Mouse (Mus musculus): ENCODE measurements around the gene Mdga1. TPM values are rescaled to one million over a fixed set of nuclear protein-coding genes. Genes with fewer than 3 reads are reported as not detected.

Mdga1 gene
- polyA plus RNA-seq, 1 experiment: 1.4 TPM

GRCm38 (mm10) chr17:29928751-29929237 lies 41.1 kb downstream of the Mdga1 start:
- peak; percentile 88 for DNase-seq (ENCODE audit: low read depth, low spot score)

DNA sequence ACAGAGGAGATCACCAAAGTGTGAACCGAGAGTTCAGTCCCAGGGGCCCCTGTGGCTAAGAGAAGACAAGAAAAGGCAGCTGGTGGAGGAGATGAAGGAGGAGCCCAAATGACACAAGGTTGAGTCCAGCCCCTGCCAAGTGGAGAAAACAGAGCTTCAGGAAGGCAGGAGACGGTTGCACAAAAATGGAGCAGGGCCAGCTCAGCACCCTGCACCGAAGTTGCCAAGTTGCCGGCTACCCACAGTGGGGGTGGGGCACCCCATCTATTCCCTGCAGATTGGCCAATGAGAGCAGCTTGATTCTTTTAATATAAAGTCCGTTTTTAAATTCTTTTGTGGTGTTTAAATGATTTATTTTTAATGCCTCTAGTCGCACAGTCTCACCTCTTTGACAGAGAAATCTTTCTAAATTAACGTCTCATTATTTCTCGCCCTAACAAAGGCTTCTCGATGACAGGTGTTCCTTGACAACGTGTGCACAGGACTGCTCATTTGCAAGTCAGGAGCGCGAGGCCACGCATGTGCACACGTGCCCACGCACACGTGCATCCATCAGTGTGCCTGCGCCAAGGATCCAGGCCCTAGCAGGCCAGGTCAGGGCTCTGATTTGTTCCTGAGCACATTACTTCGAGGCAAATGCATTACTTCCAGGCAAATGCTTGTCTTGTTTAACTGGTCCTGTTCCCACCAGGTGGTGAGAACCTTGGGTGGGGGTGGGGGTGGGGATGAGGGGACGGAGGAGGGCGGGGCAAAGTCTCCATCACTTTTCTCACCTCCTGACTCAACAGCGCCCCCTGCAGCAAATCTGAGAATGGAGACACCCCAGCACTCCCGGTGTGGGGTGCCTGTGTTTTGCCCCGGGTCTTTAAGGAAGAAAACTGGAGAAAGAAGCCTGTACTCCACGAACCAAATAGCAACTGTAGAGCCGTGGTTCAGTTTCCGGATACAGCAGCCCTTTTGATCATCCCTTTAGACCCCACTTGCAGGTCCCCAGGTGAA lies 44.0 kb downstream of the Mdga1 start:
- DNase-seq (ENCODE audit: low read depth, low spot score): no peak
- 77% methylated on average over 26 of the region's 26 CpGs for WGBS

More at GRCm38 (mm10) chr17:29928751-29929237, 41.1 kb downstream of the Mdga1 start:
- 21% methylated on average over 16 of the region's 16 CpGs for WGBS

- no peak for DNase-seq (ENCODE audit: low read depth, low spot score)
- WGBS: 89% methylated on average over 6 of the region's 6 CpGs
These were observed 49.8 kb downstream of the Mdga1 start for GRCm38 (mm10) chr17:29920089-29920488.

DNA sequence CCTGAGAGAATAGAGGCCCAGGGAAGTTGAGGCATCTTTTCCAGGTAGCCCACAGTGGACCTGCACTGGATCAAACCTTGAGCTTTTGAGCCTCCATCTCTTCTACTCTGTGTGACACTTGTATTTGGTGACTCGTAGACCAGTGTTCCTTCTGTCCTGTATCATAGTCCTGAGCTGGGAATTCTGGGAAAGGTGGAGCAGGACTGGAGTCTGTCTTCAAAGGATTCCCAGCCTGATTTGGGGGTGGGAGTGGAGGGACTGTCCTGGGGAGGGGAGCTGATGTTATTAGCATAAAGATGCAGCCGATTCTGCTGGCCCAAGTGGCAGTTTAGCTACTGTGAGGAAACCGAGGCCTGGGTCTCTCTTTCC lies 50.4 kb downstream of the Mdga1 start:
- WGBS: 88% methylated on average over 3 of the region's 3 CpGs
- DNase-seq (ENCODE audit: low read depth, low spot score): no peak

DNA sequence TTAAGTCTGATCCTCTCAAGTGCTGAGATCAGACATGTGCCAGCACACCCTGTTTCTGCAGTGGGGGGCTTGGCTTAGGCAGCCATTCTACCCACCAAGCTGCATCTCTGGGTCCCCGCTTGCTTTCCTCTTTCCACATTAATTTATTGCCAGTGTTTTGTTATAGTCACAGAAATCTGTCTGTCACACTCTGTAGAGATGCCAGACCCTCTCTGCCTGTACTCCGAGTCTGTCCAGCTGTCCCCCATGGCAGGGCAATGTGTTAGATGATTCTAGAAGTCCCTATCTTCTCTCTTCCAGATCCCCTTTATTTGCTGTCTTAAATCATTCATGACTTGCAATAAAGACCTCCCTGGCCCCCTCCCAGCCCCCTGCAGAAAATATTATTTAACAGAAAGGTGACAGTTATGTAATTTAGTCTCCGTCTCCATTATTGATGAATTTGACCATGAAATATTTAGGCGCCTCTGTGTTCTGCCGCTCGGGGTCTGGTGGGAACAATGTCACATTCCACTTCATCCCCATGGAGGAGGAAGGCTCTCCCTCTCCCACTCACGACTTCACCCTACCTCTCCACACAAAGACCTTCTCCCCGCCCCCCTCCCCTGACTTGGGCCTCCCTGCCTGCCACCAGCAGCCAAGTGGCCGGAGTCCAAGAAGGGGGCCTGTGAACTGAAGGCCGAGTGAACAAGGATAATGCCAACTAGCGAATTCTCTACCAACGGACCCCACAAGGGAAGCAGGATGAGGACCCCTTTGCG lies 50.9 kb downstream of the Mdga1 start:
- WGBS: 87% methylated on average over 13 of the region's 13 CpGs
- no peak for DNase-seq (ENCODE audit: low read depth, low spot score)

DNA sequence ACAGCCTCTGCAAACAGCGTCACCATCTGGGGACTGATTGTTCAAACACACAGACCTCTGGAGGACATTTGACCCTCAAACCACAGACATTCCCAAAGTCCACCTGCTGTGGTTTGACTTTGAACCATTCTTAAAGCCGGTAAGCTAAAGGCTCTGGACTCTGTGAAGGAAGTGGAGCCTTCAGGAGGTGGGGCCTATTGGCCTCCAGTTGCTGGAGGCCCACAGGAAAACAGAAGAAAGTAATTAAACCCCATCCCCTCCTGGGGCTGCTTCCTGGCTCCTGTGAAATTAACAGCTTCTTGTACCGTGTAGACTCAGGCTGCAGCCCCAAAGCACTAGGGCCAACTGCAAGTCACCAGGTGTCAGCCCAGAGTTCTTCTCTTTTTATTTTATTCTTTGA lies 52.9 kb downstream of the Mdga1 start:
- 9% methylated on average over 3 of the region's 3 CpGs for WGBS
- DNase-seq (ENCODE audit: low read depth, low spot score): peak; percentile 27

DNA sequence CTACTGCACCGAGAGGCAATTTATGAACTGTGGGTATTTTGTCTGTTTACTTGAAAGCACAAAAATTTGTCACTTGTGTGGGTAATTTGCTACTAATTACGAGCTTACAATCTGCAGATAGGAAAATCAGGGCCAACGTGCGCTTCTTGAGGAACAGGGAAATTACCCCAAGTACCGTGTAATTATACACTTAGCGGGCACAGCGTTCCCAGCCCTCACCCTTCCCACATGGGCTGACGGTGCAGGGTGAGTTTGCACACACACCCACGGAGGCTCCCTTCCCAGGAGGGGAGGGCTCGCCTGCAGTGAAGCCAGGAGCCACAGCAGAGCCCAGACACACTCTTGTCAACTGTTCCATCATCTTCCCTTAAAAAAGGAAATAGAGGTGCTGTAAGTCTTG lies 54.1 kb downstream of the Mdga1 start:
- 40% methylated on average over 10 of the region's 10 CpGs for WGBS
- DNase-seq (ENCODE audit: low read depth, low spot score): no peak

GRCm38 (mm10) chr17:29913301-29913965 lies 56.5 kb downstream of the Mdga1 start:
- DNase-seq (ENCODE audit: low read depth, low spot score): no peak
- WGBS: 89% methylated on average over 16 of the region's 16 CpGs

GRCm38 (mm10) chr17:29912733-29913132 lies 57.2 kb downstream of the Mdga1 start:
- 47% methylated on average over 5 of the region's 5 CpGs for WGBS
- no peak for DNase-seq (ENCODE audit: low read depth, low spot score)

GRCm38 (mm10) chr17:29909031-29909430 lies 60.9 kb downstream of the Mdga1 start:
- no peak for DNase-seq (ENCODE audit: low read depth, low spot score)
- WGBS: 95% methylated on average over 7 of the region's 7 CpGs

DNA sequence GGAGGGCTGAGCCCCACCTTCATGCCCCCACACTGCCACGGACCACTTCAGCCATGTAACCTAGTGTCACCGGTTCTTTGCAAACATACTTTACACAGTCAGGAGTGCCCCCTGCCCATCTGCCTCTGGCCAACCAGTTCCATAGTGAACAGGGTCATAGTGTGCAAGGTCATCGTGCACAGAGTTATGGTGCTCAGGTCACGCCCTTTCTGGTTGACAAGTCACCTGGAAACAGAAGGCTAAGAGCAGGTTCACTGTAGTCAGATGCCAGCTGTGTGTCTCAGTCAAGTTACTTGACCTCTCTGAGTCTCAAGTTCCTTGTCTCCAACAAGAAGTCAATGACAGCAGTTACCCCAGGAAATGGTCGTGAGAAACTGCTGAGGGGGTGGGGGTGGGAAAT lies 65.2 kb downstream of the Mdga1 start:
- DNase-seq (ENCODE audit: low read depth, low spot score): no peak
- 60% methylated on average over 5 of the region's 5 CpGs for WGBS

- 41% methylated on average over 16 of the region's 16 CpGs for WGBS
- no peak for DNase-seq (ENCODE audit: low read depth, low spot score)
These were observed 67.3 kb downstream of the Mdga1 start for GRCm38 (mm10) chr17:29902406-29903155.

- 80% methylated on average over 5 of the region's 5 CpGs for WGBS
- DNase-seq (ENCODE audit: low read depth, low spot score): no peak
These were observed 69.6 kb downstream of the Mdga1 start for GRCm38 (mm10) chr17:29900289-29900688.

GRCm38 (mm10) chr17:29896181-29897054 lies 73.5 kb downstream of the Mdga1 start:
- WGBS: 25% methylated on average over 7 of the region's 7 CpGs

DNA sequence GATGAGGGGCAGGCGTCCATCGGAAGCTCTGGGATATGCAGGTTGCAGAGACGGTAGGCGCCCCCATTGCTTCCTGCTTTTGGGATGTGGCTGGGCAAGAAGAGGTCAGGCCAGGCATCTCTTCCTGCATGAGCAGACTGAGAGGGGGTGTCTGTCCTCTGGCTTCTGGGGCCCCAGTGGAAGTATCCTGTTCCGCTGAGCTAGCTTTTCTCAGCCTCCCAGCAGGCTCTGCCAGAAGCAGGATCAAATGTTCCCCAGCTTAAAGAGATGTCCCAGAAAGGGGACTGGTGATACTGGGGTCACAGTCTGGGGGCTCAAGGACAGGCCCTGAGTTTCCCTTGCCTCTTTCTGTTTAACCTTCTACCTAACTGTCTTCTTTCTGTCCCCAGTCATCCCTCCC lies 74.3 kb downstream of the Mdga1 start:
- WGBS: 90% methylated on average over 5 of the region's 5 CpGs
- no peak for DNase-seq (ENCODE audit: low read depth, low spot score)

More at GRCm38 (mm10) chr17:29896181-29897054, 73.5 kb downstream of the Mdga1 start:
- DNase-seq (ENCODE audit: low read depth, low spot score): no peak

- DNase-seq (ENCODE audit: low read depth, low spot score): no peak
- 92% methylated on average over 5 of the region's 5 CpGs for WGBS
These were observed 74.9 kb downstream of the Mdga1 start for GRCm38 (mm10) chr17:29894965-29895364.

GRCm38 (mm10) chr17:29890451-29891110 lies 79.3 kb downstream of the Mdga1 start:
- WGBS: 62% methylated on average over 7 of the region's 7 CpGs
- no peak for DNase-seq (ENCODE audit: low read depth, low spot score)
